Mouse (Mus musculus): ENCODE measurements around the gene Vps37b.

Gene Vps37b

GRCm38 (mm10) chr5:124021701-124022100 is 10.4 kb downstream of the Vps37b start:
- DNase-seq (ENCODE audit: low spot score) = no peak

GRCm38 (mm10) chr5:124021148-124021547 is 10.9 kb downstream of the Vps37b start:
- no peak for DNase-seq (ENCODE audit: low spot score)

GRCm38 (mm10) chr5:124019348-124020216 is 12.5 kb downstream of the Vps37b start:
- peak; percentile 61 for DNase-seq (ENCODE audit: low spot score)

GRCm38 (mm10) chr5:124018651-124019050 is 13.4 kb downstream of the Vps37b start:
- DNase-seq (ENCODE audit: low spot score) = no peak

- DNase-seq (ENCODE audit: low spot score) = no peak
These were observed 14.1 kb downstream of the Vps37b start for GRCm38 (mm10) chr5:124017941-124018340.

GRCm38 (mm10) chr5:124016291-124016821 is 15.7 kb downstream of the Vps37b start:
- no peak for DNase-seq (ENCODE audit: low spot score)

- DNase-seq (ENCODE audit: low spot score) = no peak
These were observed 16.3 kb downstream of the Vps37b start for GRCm38 (mm10) chr5:124015727-124016126.

- DNase-seq (ENCODE audit: low spot score) = no peak
These were observed 17.2 kb downstream of the Vps37b start for GRCm38 (mm10) chr5:124014791-124015251.

- DNase-seq (ENCODE audit: low spot score) = no peak
These were observed 17.9 kb downstream of the Vps37b start for GRCm38 (mm10) chr5:124014180-124014579.

- DNase-seq (ENCODE audit: low spot score) = no peak
These were observed 18.3 kb downstream of the Vps37b start for GRCm38 (mm10) chr5:124013747-124014146.

GRCm38 (mm10) chr5:124012885-124013284 is 19.2 kb downstream of the Vps37b start:
- DNase-seq (ENCODE audit: low spot score) = no peak

- no peak for DNase-seq (ENCODE audit: low spot score)
These were observed 20.1 kb downstream of the Vps37b start for GRCm38 (mm10) chr5:124011927-124012326.

GRCm38 (mm10) chr5:124010910-124011655 is 21.0 kb downstream of the Vps37b start:
- peak; percentile 72 for DNase-seq (ENCODE audit: low spot score)

- no peak for DNase-seq (ENCODE audit: low spot score)
These were observed 22.0 kb downstream of the Vps37b start for GRCm38 (mm10) chr5:124010077-124010476.

GRCm38 (mm10) chr5:124006891-124007491 is 25.1 kb downstream of the Vps37b start:
- peak; percentile 89 for DNase-seq (ENCODE audit: low spot score)

- no peak for DNase-seq (ENCODE audit: low spot score)
These were observed 25.8 kb downstream of the Vps37b start for GRCm38 (mm10) chr5:124006082-124006873.

- DNase-seq (ENCODE audit: low spot score) = no peak
These were observed 26.5 kb downstream of the Vps37b start for GRCm38 (mm10) chr5:124005591-124005990.

GRCm38 (mm10) chr5:124005151-124005500 is 26.9 kb downstream of the Vps37b start:
- DNase-seq (ENCODE audit: low spot score) = no peak

- DNase-seq (ENCODE audit: low spot score) = no peak
These were observed 27.5 kb downstream of the Vps37b start for GRCm38 (mm10) chr5:124004356-124005150.

GRCm38 (mm10) chr5:124003375-124003774 is 28.7 kb downstream of the Vps37b start:
- DNase-seq (ENCODE audit: low spot score) = no peak

- no peak for DNase-seq (ENCODE audit: low spot score)
These were observed 29.2 kb downstream of the Vps37b start for GRCm38 (mm10) chr5:124002876-124003275.
